Mouse (Mus musculus): ENCODE measurements around the gene Mstn.

DNA sequence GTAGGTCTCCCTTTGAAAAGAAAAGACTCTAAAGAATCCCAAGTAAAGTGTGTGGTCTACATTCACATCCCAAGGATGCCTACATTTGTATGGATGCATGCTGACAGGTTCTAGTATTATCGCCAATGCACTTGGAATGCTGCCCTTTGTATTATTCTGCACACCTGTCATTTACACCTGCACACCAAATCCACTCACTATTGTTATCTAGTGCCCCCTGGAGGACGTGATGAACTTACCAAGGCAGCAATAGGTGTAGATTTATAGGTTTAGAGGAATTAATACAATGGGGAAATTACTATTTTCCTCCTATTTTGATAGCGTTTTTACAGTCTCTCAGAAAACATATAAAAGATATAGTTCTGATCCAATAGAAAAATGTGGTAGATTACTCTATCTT is 31.7 kb downstream of the Mstn start:
- TF ChIP-seq POLR2A (IDR thresholded peaks at IDR 0.05; ENCODE audit: borderline replicate concordance, extremely low read depth, insufficient read depth, insufficient read length, poor library complexity, severe bottlenecking) (no peak), CTCF (IDR thresholded peaks at IDR 0.05; ENCODE audit: borderline replicate concordance, extremely low read depth, insufficient read depth, insufficient read length) (no peak)
